In genomic region chr2:158665098-158665497, GRCm38 (mm10) we compare ENCODE assay signal across 11 mouse cellular contexts. TPM values are rescaled to one million over a fixed set of nuclear protein-coding genes. Genes with fewer than 3 reads are reported as not detected.
DNase-seq lines count a peak whose midpoint lies in the region; ATAC-seq and TF ChIP-seq lines count a peak whose summit lies in the region.
"Had no signal": no experiment of that assay in that cellular context is flagged by ENCODE, and none has a peak within 500 bp of the region (broad histone marks: within the 10 kb centered on the region; RNA-seq: fewer than 3 reads in every experiment).

TSS of gene Ppp1r16b (plus strand) at chr2:158665398.

- TF ChIP-seq CTCF in lung, postnatal 0 days (IDR thresholded peaks at IDR 0.05), result no peak
- TF ChIP-seq CTCF in hindbrain, postnatal 0 days (IDR thresholded peaks at IDR 0.05; ENCODE audit: low read depth), result no peak

- no peaks in the 10 kb centered on the region for H3K9me3 ChIP-seq in heart, embryonic 15.5 days (replicated peaks)
- no peaks in the 10 kb centered on the region for H3K9me3 ChIP-seq in heart, embryonic 10.5 days
- H3K9me3 ChIP-seq in lung, postnatal 0 days (ENCODE audit: low read length), result no peaks in the 10 kb centered on the region
- H3K9me3 ChIP-seq in hindbrain, postnatal 0 days (ENCODE audit: low read length), result no peaks in the 10 kb centered on the region
- H3K9me3 ChIP-seq: embryonic facial prominence, embryonic 15.5 days; G1E; limb, embryonic 12.5 days had no signal

- no peak within 1 kb of the TSS for H3K4me3 ChIP-seq in heart, embryonic 15.5 days
- no peak within 1 kb of the TSS for H3K4me3 ChIP-seq in heart, embryonic 10.5 days
- H3K4me3 ChIP-seq in lung, postnatal 0 days (ENCODE audit: low read depth, low read length), result no peak within 1 kb of the TSS
- H3K4me3 ChIP-seq in hindbrain, postnatal 0 days (ENCODE audit: low read length), result no peak within 1 kb of the TSS

- H3K27ac ChIP-seq in heart, embryonic 15.5 days, result 0 out of 2 replicates have a peak within 1 kb of the TSS, but pooled peaks have one; percentile 22
- no peak within 1 kb of the TSS for H3K27ac ChIP-seq in heart, embryonic 10.5 days
- H3K27ac ChIP-seq in lung, postnatal 0 days (ENCODE audit: low read length), result peak within 1 kb of the TSS; percentile 77
- no peak within 1 kb of the TSS for H3K27ac ChIP-seq in hindbrain, postnatal 0 days
- H3K27ac ChIP-seq: embryonic facial prominence, embryonic 15.5 days; limb, embryonic 12.5 days had no signal

- 51% methylated on average over 4 of the region's 4 CpGs for WGBS in heart, embryonic 15.5 days
- 66% methylated on average over 4 of the region's 4 CpGs for whole genome bisulfite sequencing in heart, embryonic 10.5 days
- WGBS in lung, postnatal 0 days, result 53% methylated on average over 4 of the region's 4 CpGs
- WGBS in hindbrain, postnatal 0 days, result 83% methylated on average over 4 of the region's 4 CpGs

- no peak within 1 kb of the TSS for H3K9ac ChIP-seq in heart, embryonic 15.5 days
- no peak within 1 kb of the TSS for H3K9ac ChIP-seq in lung, postnatal 0 days (replicated peaks; ENCODE audit: low read depth)
- no peak within 1 kb of the TSS for H3K9ac ChIP-seq in hindbrain, postnatal 0 days (replicated peaks; ENCODE audit: low read length)
- H3K9ac ChIP-seq: embryonic facial prominence, embryonic 15.5 days; limb, embryonic 12.5 days had no signal

- H3K4me1 ChIP-seq in heart, embryonic 15.5 days (replicated peaks), result peaks cover 37% of the 10 kb centered on the region
- H3K4me1 ChIP-seq in heart, embryonic 10.5 days, result peaks cover 42% of the 10 kb centered on the region
- H3K4me1 ChIP-seq in lung, postnatal 0 days (ENCODE audit: insufficient read depth, low read depth, low read length), result peaks cover 3% of the 10 kb centered on the region; the same call in 1 of the 2 replicates
- H3K4me1 ChIP-seq in hindbrain, postnatal 0 days (ENCODE audit: insufficient read depth, low read length), result peaks cover 10% of the 10 kb centered on the region

- no peak for ATAC-seq in heart, embryonic 15.5 days (replicated peaks; ENCODE audit: insufficient number of reproducible peaks, insufficient read depth, low FRiP score, low read depth)
- no peak for ATAC-seq in lung, postnatal 0 days
- no peak for ATAC-seq in hindbrain, postnatal 0 days

- no peaks in the 10 kb centered on the region for H3K36me3 ChIP-seq in heart, embryonic 15.5 days
- no peaks in the 10 kb centered on the region for H3K36me3 ChIP-seq in heart, embryonic 10.5 days
- no peaks in the 10 kb centered on the region for H3K36me3 ChIP-seq in lung, postnatal 0 days (ENCODE audit: insufficient read depth, low read length)
- H3K36me3 ChIP-seq in hindbrain, postnatal 0 days (ENCODE audit: insufficient read depth, low read length), result no peaks in the 10 kb centered on the region
- H3K36me3 ChIP-seq: embryonic facial prominence, embryonic 15.5 days; G1E; limb, embryonic 12.5 days had no signal

- H3K27me3 ChIP-seq in heart, embryonic 15.5 days, result peaks cover 53% of the 10 kb centered on the region
- H3K27me3 ChIP-seq in heart, embryonic 10.5 days (ENCODE audit: insufficient read depth, poor library complexity, severe bottlenecking), result peaks cover 58% of the 10 kb centered on the region
- H3K27me3 ChIP-seq in lung, postnatal 0 days (replicated peaks; ENCODE audit: insufficient read depth, low read length), result peaks cover 11% of the 10 kb centered on the region; the same call in 1 of the 2 replicates
- no peaks in the 10 kb centered on the region for H3K27me3 ChIP-seq in hindbrain, postnatal 0 days (ENCODE audit: insufficient read depth, low read length)

- DNase-seq in heart, embryonic 10.5 days (ENCODE audit: low spot score), result no peak
- no peak for DNase-seq in lung, postnatal 0 days (ENCODE audit: low spot score)
- DNase-seq in lung, postnatal 36 days, result no peak
- no peak for DNase-seq in hindbrain, postnatal 0 days (ENCODE audit: low spot score)
- DNase-seq in naive thymus-derived CD4-positive, alpha-beta T cell, adult 2 months (ENCODE audit: low read depth), result peak; percentile 13
- no peak for DNase-seq in B cell, adult 2 months
- DNase-seq in retina, embryonic 14.5 days (ENCODE audit: low spot score), result no peak

- TF ChIP-seq EP300 in lung, postnatal 0 days (IDR thresholded peaks at IDR 0.05), result no peak

- H3K4me2 ChIP-seq in heart, embryonic 15.5 days, result no peak within 1 kb of the TSS
- H3K4me2 ChIP-seq in lung, postnatal 0 days (replicated peaks; ENCODE audit: low read depth, low read length), result no peak within 1 kb of the TSS
- no peak within 1 kb of the TSS for H3K4me2 ChIP-seq in hindbrain, postnatal 0 days (ENCODE audit: low read depth, low read length)
- H3K4me2 ChIP-seq: embryonic facial prominence, embryonic 15.5 days had no signal

RNA-seq across cellular contexts. Expression of gene Ppp1r16b, which starts in this region (rescaled TPM):
- polyA plus RNA-seq in heart, embryonic 15.5 days (2015; fragmentation: Nextera tagmentation; extraction: Ambion mirVana), result 5.2 and 6.8 TPM in 2 replicates
- polyA plus RNA-seq in heart, embryonic 10.5 days (2016; fragmentation: Nextera tagmentation; extraction: Ambion mirVana), result 4.1 and 4.7 TPM in 2 replicates
- polyA plus RNA-seq in lung, postnatal 0 days (2015; fragmentation: Nextera tagmentation; extraction: Ambion mirVana), result 30.6 and 48.6 TPM in 2 replicates
- 25.9 and 32.4 TPM in 2 replicates for total RNA-seq in hindbrain, postnatal 0 days (2014; rRNA removed)
- 29.7 and 30.3 TPM in 2 replicates for polyA plus RNA-seq in hindbrain, postnatal 0 days (2015; fragmentation: Nextera tagmentation; extraction: Ambion mirVana)
- polyA plus RNA-seq: G1E had no signal

Comparison
In these comparisons a context has a peak if more than half of its experiments do, and no peak if none do; other contexts are left out.
1. H3K27ac ChIP-seq: peak in heart, embryonic 15.5 days (single experiment) and lung, postnatal 0 days (single experiment); none in heart, embryonic 10.5 days (single experiment) and hindbrain, postnatal 0 days (single experiment).